Mouse (Mus musculus): ENCODE measurements around the gene Atp2b2. TPM values are rescaled to one million over a fixed set of nuclear protein-coding genes. Genes with fewer than 3 reads are reported as not detected.

The Atp2b2 gene
- polyA plus RNA-seq, 1 experiment: 105 TPM

GRCm38 (mm10) chr6:113912753-113913152, 129.7 kb downstream of the Atp2b2 start:
- TF ChIP-seq POLR2A (IDR thresholded peaks at IDR 0.05; ENCODE audit: insufficient read depth, low read depth, low read length): no peak
- no peak for TF ChIP-seq CTCF (IDR thresholded peaks at IDR 0.05; ENCODE audit: insufficient read depth, low read depth, low read length)
- WGBS: 68% methylated on average over 3 of the region's 3 CpGs
- Histone ChIP-seq H3K4me3 (ENCODE audit: insufficient read depth, low read depth, low read length) (no peak overlapping the region), H3K27ac (ENCODE audit: insufficient read depth, low read depth, low read length) (no peak overlapping the region), H3K4me1 (ENCODE audit: control insufficient read depth, insufficient read depth, low read length) (peaks cover 16% of the 10 kb centered on the region)

- no peak overlapping the region for H3K27ac ChIP-seq (ENCODE audit: insufficient read depth, low read depth, low read length)
- TF ChIP-seq POLR2A (IDR thresholded peaks at IDR 0.05; ENCODE audit: insufficient read depth, low read depth, low read length): no peak
- peak; percentile 59; the same call in 1 of the 2 replicates for TF ChIP-seq CTCF (IDR thresholded peaks at IDR 0.05; ENCODE audit: insufficient read depth, low read depth, low read length)
- WGBS: 81% methylated on average over 16 of the region's 16 CpGs
- H3K4me3 ChIP-seq (ENCODE audit: insufficient read depth, low read depth, low read length): no peak overlapping the region
- peaks cover 25% of the 10 kb centered on the region for H3K4me1 ChIP-seq (ENCODE audit: control insufficient read depth, insufficient read depth, low read length)
Observed at GRCm38 (mm10) chr6:113911094-113911493, 131.3 kb downstream of the Atp2b2 start.

GRCm38 (mm10) chr6:113910411-113911055, 131.9 kb downstream of the Atp2b2 start:
- TF ChIP-seq POLR2A (IDR thresholded peaks at IDR 0.05; ENCODE audit: insufficient read depth, low read depth, low read length): no peak
- TF ChIP-seq CTCF (IDR thresholded peaks at IDR 0.05; ENCODE audit: insufficient read depth, low read depth, low read length): no peak
- peaks cover 21% of the 10 kb centered on the region for H3K4me1 ChIP-seq (ENCODE audit: control insufficient read depth, insufficient read depth, low read length)
- H3K4me3 ChIP-seq (ENCODE audit: insufficient read depth, low read depth, low read length): no peak overlapping the region
- H3K27ac ChIP-seq (ENCODE audit: insufficient read depth, low read depth, low read length): no peak overlapping the region
- WGBS: 85% methylated on average over 3 of the region's 3 CpGs

- Histone ChIP-seq H3K4me3 (ENCODE audit: insufficient read depth, low read depth, low read length) (no peak overlapping the region), H3K4me1 (ENCODE audit: control insufficient read depth, insufficient read depth, low read length) (peaks cover 21% of the 10 kb centered on the region), H3K27ac (ENCODE audit: insufficient read depth, low read depth, low read length) (no peak overlapping the region)
- no peak for TF ChIP-seq POLR2A (IDR thresholded peaks at IDR 0.05; ENCODE audit: insufficient read depth, low read depth, low read length)
- TF ChIP-seq CTCF (IDR thresholded peaks at IDR 0.05; ENCODE audit: insufficient read depth, low read depth, low read length): no peak
- WGBS: 81% methylated on average over 5 of the region's 5 CpGs
Observed at GRCm38 (mm10) chr6:113909836-113910235, 132.6 kb downstream of the Atp2b2 start.

GRCm38 (mm10) chr6:113908066-113908465, 134.3 kb downstream of the Atp2b2 start:
- TF ChIP-seq CTCF (IDR thresholded peaks at IDR 0.05; ENCODE audit: insufficient read depth, low read depth, low read length) (no peak), POLR2A (IDR thresholded peaks at IDR 0.05; ENCODE audit: insufficient read depth, low read depth, low read length) (no peak)
- H3K4me3 ChIP-seq (ENCODE audit: insufficient read depth, low read depth, low read length): no peak overlapping the region
- H3K27ac ChIP-seq (ENCODE audit: insufficient read depth, low read depth, low read length): no peak overlapping the region
- peaks cover 24% of the 10 kb centered on the region for H3K4me1 ChIP-seq (ENCODE audit: control insufficient read depth, insufficient read depth, low read length)

- 49% methylated on average over 5 of the region's 5 CpGs for WGBS
- H3K4me3 ChIP-seq (ENCODE audit: insufficient read depth, low read depth, low read length): no peak overlapping the region
- H3K4me1 ChIP-seq (ENCODE audit: control insufficient read depth, insufficient read depth, low read length): peaks cover 23% of the 10 kb centered on the region
- no peak for TF ChIP-seq CTCF (IDR thresholded peaks at IDR 0.05; ENCODE audit: insufficient read depth, low read depth, low read length)
- no peak for TF ChIP-seq POLR2A (IDR thresholded peaks at IDR 0.05; ENCODE audit: insufficient read depth, low read depth, low read length)
- H3K27ac ChIP-seq (ENCODE audit: insufficient read depth, low read depth, low read length): no peak overlapping the region
Observed at GRCm38 (mm10) chr6:113904406-113904805, 138.0 kb downstream of the Atp2b2 start.

GRCm38 (mm10) chr6:113896023-113896422, 146.4 kb downstream of the Atp2b2 start:
- Histone ChIP-seq H3K4me1 (ENCODE audit: control insufficient read depth, insufficient read depth, low read length) (peaks cover 24% of the 10 kb centered on the region), H3K4me3 (ENCODE audit: insufficient read depth, low read depth, low read length) (no peak overlapping the region), H3K27ac (ENCODE audit: insufficient read depth, low read depth, low read length) (no peak overlapping the region)
- TF ChIP-seq CTCF (IDR thresholded peaks at IDR 0.05; ENCODE audit: insufficient read depth, low read depth, low read length) (no peak), POLR2A (IDR thresholded peaks at IDR 0.05; ENCODE audit: insufficient read depth, low read depth, low read length) (no peak)
- WGBS: 73% methylated on average over 4 of the region's 4 CpGs

GRCm38 (mm10) chr6:113894008-113894407, 148.4 kb downstream of the Atp2b2 start:
- WGBS: 87% methylated on average over 3 of the region's 3 CpGs
- TF ChIP-seq CTCF (IDR thresholded peaks at IDR 0.05; ENCODE audit: insufficient read depth, low read depth, low read length): no peak
- no peak for TF ChIP-seq POLR2A (IDR thresholded peaks at IDR 0.05; ENCODE audit: insufficient read depth, low read depth, low read length)
- H3K4me3 ChIP-seq (ENCODE audit: insufficient read depth, low read depth, low read length): no peak overlapping the region
- peaks cover 30% of the 10 kb centered on the region for H3K4me1 ChIP-seq (ENCODE audit: control insufficient read depth, insufficient read depth, low read length)
- H3K27ac ChIP-seq (ENCODE audit: insufficient read depth, low read depth, low read length): no peak overlapping the region

- no peak overlapping the region for H3K4me3 ChIP-seq (ENCODE audit: insufficient read depth, low read depth, low read length)
- peak overlapping the region; percentile 94; the same call in 1 of the 2 replicates for H3K27ac ChIP-seq (ENCODE audit: insufficient read depth, low read depth, low read length)
- peaks cover 36% of the 10 kb centered on the region for H3K4me1 ChIP-seq (ENCODE audit: control insufficient read depth, insufficient read depth, low read length)
- WGBS: 47% methylated on average over 13 of the region's 13 CpGs
- TF ChIP-seq POLR2A (IDR thresholded peaks at IDR 0.05; ENCODE audit: insufficient read depth, low read depth, low read length) (no peak), CTCF (IDR thresholded peaks at IDR 0.05; ENCODE audit: insufficient read depth, low read depth, low read length) (no peak)
Observed at GRCm38 (mm10) chr6:113892091-113892674, 150.2 kb downstream of the Atp2b2 start.

Measured in olfactory bulb, adult 2 months (tissue).